Mouse (Mus musculus) heart, postnatal 0 days (tissue): ENCODE measurements around the gene Arhgap24. TPM values are rescaled to one million over a fixed set of nuclear protein-coding genes. Genes with fewer than 3 reads are reported as not detected.

Experiments
- ATAC-seq: fragments of 200-750 bp; cut with Nextera tagmentation; 2 replicates; pipeline ENCODE4 v1.8.0; 2017; ENCODE audit warnings: low read depth, moderate number of reproducible peaks, moderate library complexity; ENCODE audit not compliant: insufficient read depth
- DNase-seq: peaks from one replicate; pipeline ENCODE4 v3.0.0-alpha.2; 2016; ENCODE audit warnings: low spot score
- H3K27ac ChIP-seq: fragments of 300-500 bp; sonication (generic); 2 replicates; pipeline ENCODE4 v1.5.1; 2014; ENCODE audit warnings: low read depth, mild to moderate bottlenecking
- H3K27me3 ChIP-seq: fragments of 300-500 bp; sonication (generic); 2 replicates; pipeline ENCODE4 v1.6.1; 2014; ENCODE audit warnings: low read length, mixed read lengths; ENCODE audit not compliant: control insufficient read depth, insufficient read depth
- H3K36me3 ChIP-seq: fragments of 300-500 bp; sonication (generic); replicated peaks from 2 replicates; pipeline ENCODE4 v1.6.1; 2014; ENCODE audit warnings: low read length, mixed read lengths; ENCODE audit not compliant: control insufficient read depth, insufficient read depth
- H3K4me1 ChIP-seq: fragments of 300-500 bp; sonication (generic); 2 replicates; pipeline ENCODE4 v1.6.1; 2014; ENCODE audit warnings: antibody characterized with exemption; ENCODE audit not compliant: control insufficient read depth, insufficient read depth
- H3K4me2 ChIP-seq: fragments of 300-500 bp; sonication (generic); 2 replicates; pipeline ENCODE4 v1.6.1; 2014; ENCODE audit warnings: low read depth, mild to moderate bottlenecking, low read length, moderate library complexity
- H3K4me3 ChIP-seq: fragments of 300-500 bp; sonication (generic); 2 replicates; pipeline ENCODE4 v1.5.1; 2014; ENCODE audit warnings: low read depth, low read length
- H3K9ac ChIP-seq: fragments of 300-500 bp; sonication (generic); replicated peaks from 2 replicates; pipeline ENCODE4 v1.6.1; 2014; ENCODE audit warnings: low read depth, low read length, mixed read lengths
- H3K9me3 ChIP-seq: fragments of 300-500 bp; sonication (generic); replicated peaks from 2 replicates; pipeline ENCODE4 v1.6.1; 2016; ENCODE audit warnings: low read length; ENCODE audit not compliant: control insufficient read depth
- CTCF ChIP-seq: IDR thresholded peaks from 2 replicates; pipeline ENCODE4 v1.5.1; 2016; ENCODE audit warnings: antibody characterized with exemption, control low read depth, low read depth
- EP300 ChIP-seq: IDR thresholded peaks from 2 replicates; pipeline ENCODE4 v1.6.1; 2016; ENCODE audit warnings: antibody characterized with exemption, low read depth
- WGBS: fragments of 180-500 bp; shearing (Covaris S2); extraction: QIAGEN DNeasy Blood & Tissue Kit; methylation state at CpG from one replicate; pipeline ENCODE4 v1.1.7; 2014; 5-methylcytosine and 5-hydroxymethylcytosine counted together
- polyA plus RNA-seq: library from polyadenylated mRNA; unstranded; fragments of >200 nt; fragmentation: Nextera tagmentation; extraction: Ambion mirVana; gene quantifications from 2 replicates; pipeline ENCODE4 v1.2.1, GENCODE M21; 2015
- total RNA-seq: library from RNA; depleted of rRNA; stranded (reverse); fragments of >200 nt; gene quantifications from 2 replicates; pipeline ENCODE4 v1.2.3, GENCODE M21; 2014; ENCODE audit warnings: low replicate concordance

Gene Arhgap24
- total and polyA plus RNA-seq, 2 experiments from 2014 or later: 13.0 to 13.4 TPM

- Histone ChIP-seq H3K4me2 (no peak overlapping the region), H3K9ac (no peak overlapping the region), H3K4me3 (no peak overlapping the region), H3K4me1 (no peaks in the 10 kb centered on the region), H3K9me3 (no peaks in the 10 kb centered on the region), H3K36me3 (no peaks in the 10 kb centered on the region), H3K27ac (no peak overlapping the region), H3K27me3 (no peaks in the 10 kb centered on the region)
- TF ChIP-seq CTCF: no peak
- TF ChIP-seq EP300: no peak
- WGBS: 66% methylated on average over 7 of the region's 7 CpGs
- DNase-seq: no peak
- no peak for ATAC-seq
These were observed 158.8 kb downstream of the Arhgap24 start for GRCm38 (mm10) chr5:102639782-102640559.

GRCm38 (mm10) chr5:102643364-102643763 lies 162.2 kb downstream of the Arhgap24 start:
- Histone ChIP-seq H3K27me3 (no peaks in the 10 kb centered on the region), H3K27ac (no peak overlapping the region), H3K4me2 (no peak overlapping the region), H3K4me1 (no peaks in the 10 kb centered on the region), H3K36me3 (no peaks in the 10 kb centered on the region), H3K4me3 (no peak overlapping the region), H3K9ac (no peak overlapping the region), H3K9me3 (no peaks in the 10 kb centered on the region)
- ATAC-seq (no peak), DNase-seq (no peak)
- 81% methylated on average over 7 of the region's 7 CpGs for WGBS
- TF ChIP-seq EP300 (no peak), CTCF (no peak)

GRCm38 (mm10) chr5:102643820-102644219 lies 162.6 kb downstream of the Arhgap24 start:
- Histone ChIP-seq H3K4me2 (no peak overlapping the region), H3K9me3 (no peaks in the 10 kb centered on the region), H3K4me1 (no peaks in the 10 kb centered on the region), H3K27me3 (no peaks in the 10 kb centered on the region), H3K36me3 (no peaks in the 10 kb centered on the region), H3K4me3 (no peak overlapping the region), H3K9ac (no peak overlapping the region), H3K27ac (no peak overlapping the region)
- TF ChIP-seq CTCF (no peak), EP300 (no peak)
- ATAC-seq: no peak
- 46% methylated on average over 4 of the region's 4 CpGs for WGBS
- no peak for DNase-seq

GRCm38 (mm10) chr5:102659061-102659460 lies 177.9 kb downstream of the Arhgap24 start:
- no peaks in the 10 kb centered on the region for H3K36me3 ChIP-seq
- TF ChIP-seq CTCF (no peak), EP300 (no peak)
- ATAC-seq: no peak

GRCm38 (mm10) chr5:102664988-102665726 lies 184.0 kb downstream of the Arhgap24 start:
- Histone ChIP-seq H3K9me3 (no peaks in the 10 kb centered on the region), H3K27me3 (no peaks in the 10 kb centered on the region), H3K4me3 (no peak overlapping the region), H3K9ac (no peak overlapping the region), H3K4me2 (no peak overlapping the region), H3K4me1 (no peaks in the 10 kb centered on the region), H3K27ac (no peak overlapping the region), H3K36me3 (no peaks in the 10 kb centered on the region)
- no peak for TF ChIP-seq CTCF
- TF ChIP-seq EP300: no peak
- ATAC-seq: no peak
- no peak for DNase-seq
- 72% methylated on average over 13 of the region's 13 CpGs for WGBS

More at GRCm38 (mm10) chr5:102659061-102659460, 177.9 kb downstream of the Arhgap24 start:
- Histone ChIP-seq H3K27ac (no peak overlapping the region), H3K4me3 (no peak overlapping the region), H3K4me1 (no peaks in the 10 kb centered on the region), H3K9ac (no peak overlapping the region), H3K27me3 (no peaks in the 10 kb centered on the region), H3K9me3 (no peaks in the 10 kb centered on the region), H3K4me2 (no peak overlapping the region)
- DNase-seq: no peak
